Mouse (Mus musculus) left cerebral cortex, postnatal 36 days (tissue): ENCODE measurements around the gene Rnasel. TPM values are rescaled to one million over a fixed set of nuclear protein-coding genes. Genes with fewer than 3 reads are reported as not detected.
A peak's percentile ranks its signal among the peaks of the same experiment; 100 is the strongest.

Source experiments
- DNase-seq, 2 experiments: peaks; one replicate each; pipeline ENCODE4 v3.0.0; 2021 to 2022; ENCODE audit warnings: low spot score in 2 of 2, mixed read lengths in 1 of 2
- intact Hi-C: fragments of 180-260 bp; cut with DNase I; formaldehyde crosslinking; loops from one replicate; pipeline ENCODE4 v1.15.1; 2025
- total RNA-seq, 2 experiments: library from RNA; stranded (reverse); gene quantifications; 2 replicates each; pipeline ENCODE4 v1.2.3; 2021

Rnasel gene
- total RNA-seq, 2 experiments from 2014 or later = 10.1 to 10.6 TPM

DNA sequence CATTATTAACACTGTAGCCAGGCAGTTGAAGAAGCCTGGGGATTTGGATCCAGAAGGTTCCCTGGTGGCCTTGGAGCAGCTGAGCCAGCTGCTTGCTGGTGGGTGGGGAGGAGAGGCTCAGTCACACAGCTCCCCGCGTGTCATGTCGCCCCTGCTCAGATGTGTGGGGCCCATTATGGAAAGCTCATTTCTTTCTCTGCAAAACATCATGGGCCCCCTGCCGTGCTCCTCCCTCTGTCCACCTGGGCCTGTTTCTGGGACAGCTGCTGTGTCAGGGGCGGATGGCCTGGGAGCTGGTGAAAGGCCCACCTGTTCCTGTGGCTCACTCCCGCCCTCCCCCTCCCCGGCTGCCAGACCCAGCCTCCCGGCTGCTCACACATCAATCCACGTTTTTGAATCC lies 16.0 kb upstream of the Rnasel start:
- intact Hi-C loops = no loop called here
- DNase-seq = no peak

DNA sequence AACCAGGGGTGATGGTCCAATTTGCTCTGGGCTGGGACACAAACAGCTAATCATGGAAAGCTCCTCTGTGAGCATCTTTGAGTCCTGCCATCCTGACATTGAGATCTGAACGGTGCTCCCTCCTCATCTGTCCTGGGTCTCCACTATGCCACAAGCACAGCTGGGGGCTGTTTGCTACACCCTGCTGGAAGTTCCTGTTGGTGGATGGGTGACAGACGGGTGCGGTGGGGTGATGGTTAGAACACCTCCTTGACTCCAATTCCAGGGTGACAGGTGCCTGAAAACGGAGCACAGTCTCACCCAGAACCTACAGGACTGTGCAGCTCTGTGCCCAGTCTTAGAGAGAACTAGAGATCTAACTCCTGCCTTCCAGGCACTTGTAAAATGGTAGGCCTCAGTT lies 14.4 kb upstream of the Rnasel start:
- intact Hi-C loops = no loop called here
- DNase-seq = no peak

DNA sequence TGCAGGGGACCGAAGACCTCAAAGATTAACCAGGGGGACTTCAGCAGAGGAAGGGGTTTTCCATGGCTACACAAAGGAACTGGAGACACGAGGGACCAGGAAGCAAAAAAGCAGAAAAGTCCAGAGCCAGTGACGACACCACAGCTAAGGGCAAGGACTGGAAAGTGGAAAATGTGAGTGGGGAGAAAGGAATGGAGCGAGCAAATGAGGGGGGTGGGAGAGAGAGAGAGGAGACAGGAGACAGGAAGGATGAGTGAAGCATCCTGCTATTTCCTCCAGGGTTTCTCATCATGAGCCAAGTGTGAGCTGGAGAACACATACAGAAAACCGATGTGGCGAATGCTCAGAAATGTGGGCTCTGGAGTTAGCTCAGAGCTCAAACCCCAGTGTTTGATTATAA lies 13.1 kb upstream of the Rnasel start:
- intact Hi-C loops = no loop called here
- no peak for DNase-seq

DNA sequence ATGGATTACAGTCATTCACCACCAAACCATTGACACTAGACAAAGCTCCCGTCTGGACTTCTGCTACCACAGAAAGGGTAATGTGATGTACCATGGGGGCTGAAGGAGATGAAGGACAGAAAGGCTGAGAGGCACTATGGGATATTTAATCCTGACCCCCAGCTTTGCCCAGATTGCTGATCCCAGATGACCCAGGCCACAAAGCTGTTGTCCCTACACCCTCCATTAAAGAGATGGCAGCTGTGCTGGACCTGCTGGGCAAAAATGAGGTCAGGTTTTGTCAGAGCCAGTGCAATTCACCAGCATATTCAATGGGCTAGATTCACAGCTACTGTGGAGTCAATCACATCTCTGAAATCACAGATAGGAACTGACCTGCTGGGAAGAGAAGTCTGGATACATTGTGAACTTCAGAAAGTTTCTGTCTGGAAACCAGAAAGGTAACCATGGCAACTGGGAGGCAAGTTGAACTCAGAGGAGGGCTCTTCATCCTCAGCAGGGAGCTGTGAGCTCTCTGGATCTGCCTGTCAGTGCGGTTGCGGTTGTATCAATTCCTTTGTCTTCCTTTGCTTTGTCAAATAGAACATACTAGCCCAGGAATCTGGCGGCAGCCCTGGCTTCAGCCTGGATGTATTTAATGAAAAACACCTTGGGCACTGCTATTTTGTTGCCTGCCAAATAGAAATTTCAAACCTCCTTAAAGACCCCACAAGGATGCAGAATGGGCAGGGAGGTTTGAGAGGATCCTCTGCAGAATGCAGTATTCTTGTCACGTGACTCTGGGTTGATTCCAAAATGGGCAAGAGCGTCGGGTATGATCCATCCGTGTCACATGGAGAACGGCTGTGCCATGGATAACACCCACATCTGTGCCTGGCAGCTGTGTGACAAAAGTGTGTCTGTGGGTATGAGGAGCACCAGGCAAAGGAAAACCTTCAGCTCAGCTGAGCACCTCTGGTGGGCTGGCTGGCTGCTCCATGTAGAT lies 11.8 kb upstream of the Rnasel start:
- intact Hi-C loops = no loop called here
- DNase-seq = no peak

DNA sequence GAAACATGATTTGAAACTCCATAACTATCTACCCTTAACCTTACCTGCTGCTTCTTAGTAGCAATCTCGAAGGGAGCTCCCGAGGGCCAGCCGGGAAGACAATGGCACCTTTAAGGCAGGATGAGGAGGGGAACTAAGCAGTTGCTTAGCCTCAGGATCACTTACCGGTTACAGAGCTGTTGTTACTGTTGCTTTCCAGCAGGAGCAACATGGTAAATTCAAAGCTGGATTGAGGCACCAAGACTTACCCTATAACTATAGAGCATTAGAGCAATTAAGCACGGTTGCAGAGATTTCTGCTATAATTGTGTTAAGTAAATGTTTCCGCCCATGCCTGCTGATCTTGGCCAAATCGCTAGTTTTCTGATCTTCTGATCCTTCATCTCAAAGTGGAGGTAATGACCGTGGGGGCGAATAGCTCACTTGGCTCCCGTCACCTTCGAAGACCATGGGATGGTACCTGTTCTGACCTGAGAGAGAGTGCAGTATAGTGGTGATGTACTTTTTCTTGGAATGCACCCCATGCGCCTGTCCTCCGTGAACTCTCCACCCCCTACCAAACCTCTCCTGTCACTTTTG lies 9.7 kb upstream of the Rnasel start:
- DNase-seq = no peak
- intact Hi-C loops = loop anchor here (5.0 kb wide), 1 partner anchor 72 kb away; no protein-coding TSS in a partner anchor

DNA sequence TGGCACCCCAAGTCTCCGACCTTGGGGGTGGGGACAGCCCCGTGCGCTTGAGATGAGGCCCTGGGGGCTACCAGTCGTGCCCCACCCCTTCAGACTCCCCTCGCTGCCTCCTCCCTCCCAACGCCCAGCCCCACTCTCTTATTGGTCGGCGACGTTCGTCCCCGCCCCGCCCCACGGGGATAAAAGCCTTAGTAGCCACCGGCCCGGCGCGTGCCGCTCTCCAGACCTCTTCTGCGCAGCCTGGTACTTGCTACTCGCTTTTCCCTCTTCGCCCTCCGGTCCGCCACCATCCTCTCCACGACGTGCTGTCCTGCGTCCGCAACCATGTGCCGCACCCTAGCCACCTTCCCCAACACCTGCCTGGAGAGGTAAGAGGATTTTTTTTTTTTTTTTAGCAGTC lies 9.1 kb upstream of the Rnasel start, which contains the start of gene Rgs16:
Rgs16 (plus strand) TSS at position 205 of the 400 bp plus-strand sequence.
- DNase-seq = peak; percentile 58 to 61
- intact Hi-C loops = loop anchor here (5.0 kb wide), 1 partner anchor 73 kb away; no protein-coding TSS in a partner anchor

DNA sequence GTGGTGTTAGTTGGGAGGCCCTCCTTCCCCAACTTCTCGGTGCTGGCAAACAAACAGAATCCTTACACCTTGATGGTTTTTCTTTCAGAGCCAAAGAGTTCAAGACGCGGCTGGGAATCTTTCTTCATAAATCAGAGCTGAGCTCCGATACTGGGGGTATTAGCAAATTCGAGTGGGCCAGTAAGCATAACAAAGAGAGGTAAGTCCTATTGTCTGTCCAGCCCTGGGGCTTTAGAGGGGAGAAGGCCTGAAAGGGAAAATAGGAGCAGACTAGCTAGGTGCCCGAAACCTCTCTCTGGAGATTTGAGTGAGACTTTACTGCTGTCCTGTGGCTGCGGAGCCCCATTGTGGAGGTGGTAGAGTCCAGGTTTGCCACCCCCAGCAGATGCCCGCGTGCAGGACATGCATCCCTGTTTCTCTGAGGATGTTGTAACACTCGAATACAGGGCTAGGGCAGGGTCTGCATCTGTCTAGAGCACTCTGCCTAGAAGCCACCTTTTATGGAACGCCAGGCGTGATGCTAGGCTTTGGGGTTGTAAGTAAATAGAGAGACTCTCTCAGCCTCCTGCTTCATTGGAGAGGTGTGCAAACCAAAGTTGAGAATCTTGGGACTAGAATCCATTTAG lies 8.3 kb upstream of the Rnasel start:
- DNase-seq = no peak
- intact Hi-C loops = loop anchor here (5.0 kb wide), 1 partner anchor 74 kb away; no protein-coding TSS in a partner anchor

DNA sequence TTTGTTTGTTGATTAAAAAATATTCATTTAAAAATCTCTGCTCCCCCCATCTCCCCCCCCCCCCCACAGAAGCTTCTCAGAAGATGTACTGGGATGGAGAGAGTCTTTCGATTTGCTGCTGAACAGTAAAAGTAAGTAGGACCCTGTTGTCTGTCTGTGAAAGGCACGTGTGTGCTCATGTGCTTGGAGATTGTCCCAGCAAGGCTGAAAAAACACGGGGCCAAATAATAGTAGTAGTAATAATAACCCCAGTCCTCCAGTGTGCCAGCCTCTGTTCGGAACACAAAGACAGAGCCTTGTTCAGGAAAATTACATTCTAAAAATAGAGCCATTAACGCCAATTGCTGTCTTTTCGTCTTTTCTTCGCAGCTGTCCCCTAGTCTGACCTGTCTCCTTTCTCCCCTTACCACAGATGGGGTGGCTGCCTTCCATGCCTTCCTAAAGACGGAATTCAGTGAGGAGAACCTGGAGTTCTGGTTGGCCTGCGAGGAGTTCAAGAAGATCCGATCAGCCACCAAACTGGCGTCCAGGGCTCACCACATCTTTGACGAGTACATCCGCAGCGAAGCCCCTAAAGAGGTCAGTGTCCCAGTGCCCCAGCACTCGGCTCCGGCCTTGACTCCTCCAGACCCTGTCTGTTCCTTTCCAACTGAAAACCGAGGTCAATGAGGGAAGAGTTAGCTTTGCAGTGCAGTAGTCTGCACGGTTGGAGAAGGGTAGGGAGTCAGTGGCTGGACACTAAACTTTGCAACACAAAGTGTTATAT lies 7.5 kb upstream of the Rnasel start:
- intact Hi-C loops = loop anchor here (1.0 to 5.0 kb wide), 2 partner anchors 74 to 182 kb away; no protein-coding TSS in a partner anchor
- no peak for DNase-seq

DNA sequence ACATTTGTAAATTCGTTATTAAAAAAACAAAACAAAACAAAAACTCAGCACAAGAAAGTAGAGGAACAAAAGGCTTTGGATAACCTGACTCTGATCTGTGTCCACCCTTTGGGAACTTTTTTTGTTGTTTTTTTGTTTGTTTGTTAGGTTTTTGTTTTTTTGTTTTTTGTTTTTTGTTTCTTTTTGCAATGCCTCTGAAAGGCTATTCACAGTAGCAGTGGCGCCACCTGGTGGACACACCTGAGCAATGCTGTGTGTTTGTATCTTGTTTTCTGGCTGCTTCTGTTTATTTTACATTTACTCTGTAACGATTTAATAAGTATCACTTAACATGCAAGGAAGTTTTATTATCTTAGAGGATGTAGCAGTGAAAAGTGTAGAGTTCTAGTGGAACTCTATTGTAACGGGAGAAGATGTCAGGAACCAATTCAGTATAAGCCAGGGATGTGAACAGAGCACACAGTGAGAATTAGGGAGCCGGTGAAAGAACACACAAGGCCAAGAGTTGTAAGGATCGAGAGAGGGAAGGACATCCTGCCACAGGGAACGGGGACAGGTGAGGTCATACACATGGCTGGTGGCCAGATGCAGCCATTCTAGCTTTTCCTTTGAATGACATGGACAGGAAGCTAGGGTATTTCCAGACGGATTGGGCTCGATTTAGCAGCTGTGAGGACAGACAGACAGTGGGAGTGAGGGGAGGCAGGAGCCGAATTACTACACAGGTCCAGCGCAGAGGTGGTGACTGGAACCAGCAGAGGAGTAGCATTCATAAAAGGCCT lies 6.7 kb upstream of the Rnasel start:
- intact Hi-C loops = loop anchor here (1.0 to 5.0 kb wide), 2 partner anchors 75 to 183 kb away; no protein-coding TSS in a partner anchor
- peak in 1 of 2 experiments; percentile 70 for DNase-seq

DNA sequence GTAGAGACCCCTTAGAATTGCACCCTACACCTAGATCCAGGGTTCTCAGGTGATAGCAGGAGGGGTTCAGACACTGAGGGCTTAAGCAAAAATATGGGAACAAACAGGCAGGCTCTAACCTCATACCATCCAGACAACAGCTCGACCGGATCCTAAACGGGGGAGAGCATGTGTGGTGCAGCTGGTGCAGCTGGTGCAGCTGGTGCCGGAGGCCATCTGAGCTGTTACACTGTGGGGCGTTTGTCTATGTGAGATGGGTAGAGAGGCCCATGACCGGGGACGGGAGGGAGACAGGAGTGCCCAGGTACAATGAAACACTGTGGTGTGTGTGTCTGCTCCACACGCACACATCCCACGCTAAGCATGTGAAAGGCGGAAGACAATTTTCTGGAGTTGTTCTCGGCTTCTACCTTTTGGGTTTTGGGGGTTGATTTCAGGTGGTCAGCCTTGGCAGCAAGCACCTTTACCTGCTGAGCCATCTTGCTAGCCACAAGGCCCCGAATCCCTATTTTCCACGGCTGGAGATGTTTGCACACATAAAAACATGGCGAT lies 3.0 kb upstream of the Rnasel start:
- intact Hi-C loops = loop anchor here (1.0 to 5.0 kb wide), 2 partner anchors 101 to 189 kb away; no protein-coding TSS in a partner anchor
- no peak for DNase-seq

DNA sequence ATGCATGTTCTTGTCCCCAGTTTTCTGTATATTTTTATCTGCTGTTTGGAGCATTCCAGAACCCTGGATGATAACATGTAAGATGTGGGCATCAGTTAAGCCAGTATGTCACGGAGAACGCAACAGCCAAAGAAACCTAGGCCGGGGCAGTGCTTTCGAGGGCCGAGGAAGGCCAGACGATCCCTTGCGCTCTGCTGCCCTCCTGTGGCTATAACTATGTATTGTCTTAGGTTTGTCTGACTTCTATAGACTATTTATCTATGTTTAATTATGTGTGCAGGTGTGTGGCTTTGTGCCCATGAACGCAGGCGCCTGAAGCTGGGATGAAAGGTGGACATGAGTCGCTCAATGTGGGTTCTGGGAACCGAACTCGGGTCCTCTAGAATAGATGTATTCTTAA lies 2.5 kb upstream of the Rnasel start:
- intact Hi-C loops = loop anchor here (1.0 to 5.0 kb wide), 2 partner anchors 101 to 189 kb away; no protein-coding TSS in a partner anchor
- peak in 1 of 2 experiments; percentile 58 for DNase-seq

DNA sequence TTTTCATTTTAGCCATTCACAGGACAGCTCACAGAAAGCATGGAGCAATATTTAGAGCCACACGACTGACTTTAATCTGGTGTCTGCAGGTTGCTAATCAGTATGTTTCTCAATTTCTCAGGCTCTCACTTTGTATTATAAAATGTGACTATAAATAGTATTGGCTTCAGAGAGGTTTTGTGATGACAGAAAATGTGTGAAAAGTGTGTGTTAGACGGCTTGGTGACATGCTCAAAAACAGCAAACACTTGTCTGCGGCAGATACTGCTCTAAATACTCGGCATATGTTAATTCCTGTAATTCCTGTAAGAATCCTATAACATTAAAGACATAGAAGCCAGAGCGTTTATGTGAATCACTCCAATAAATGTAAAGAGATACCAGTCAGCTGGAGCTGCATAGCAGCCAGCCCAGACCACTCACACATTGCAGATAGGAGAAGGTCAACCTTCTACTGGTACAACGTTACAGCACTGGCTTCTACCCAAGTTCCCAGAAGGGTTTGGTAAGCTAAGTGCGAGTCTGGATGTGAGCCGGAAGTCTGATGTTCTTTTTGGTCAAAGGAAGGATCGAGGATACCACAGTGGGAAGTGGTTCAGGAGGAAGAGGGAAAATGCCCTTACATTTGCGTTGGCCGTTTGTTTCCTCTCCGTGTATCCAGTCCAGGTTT lies 1.2 kb upstream of the Rnasel start:
- intact Hi-C loops = loop anchor here (2.0 to 5.0 kb wide), 2 partner anchors 99 to 433 kb away; no protein-coding TSS in a partner anchor
- no peak for DNase-seq

DNA sequence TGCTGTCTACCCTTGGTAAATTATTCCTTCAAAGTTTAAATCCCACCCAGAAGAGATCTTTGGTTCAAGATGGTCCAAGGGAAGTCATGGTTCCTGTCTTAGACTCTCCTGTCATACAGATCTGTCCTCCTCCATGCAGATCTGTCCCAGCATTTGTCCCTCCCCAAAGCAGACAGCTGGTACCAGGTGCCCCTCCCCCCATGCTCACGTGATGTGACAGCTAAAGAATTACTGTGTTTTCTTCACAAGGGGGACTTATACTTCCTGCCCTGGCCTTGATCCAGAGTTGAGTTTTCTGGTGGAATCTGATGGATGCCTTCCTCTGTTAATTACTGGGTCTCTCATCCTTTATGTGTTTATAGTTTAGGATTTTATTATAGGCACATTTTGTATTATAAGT lies 677 bp upstream of the Rnasel start:
- no peak for DNase-seq
- intact Hi-C loops = loop anchor here (2.0 to 5.0 kb wide), 2 partner anchors 99 to 432 kb away; no protein-coding TSS in a partner anchor

DNA sequence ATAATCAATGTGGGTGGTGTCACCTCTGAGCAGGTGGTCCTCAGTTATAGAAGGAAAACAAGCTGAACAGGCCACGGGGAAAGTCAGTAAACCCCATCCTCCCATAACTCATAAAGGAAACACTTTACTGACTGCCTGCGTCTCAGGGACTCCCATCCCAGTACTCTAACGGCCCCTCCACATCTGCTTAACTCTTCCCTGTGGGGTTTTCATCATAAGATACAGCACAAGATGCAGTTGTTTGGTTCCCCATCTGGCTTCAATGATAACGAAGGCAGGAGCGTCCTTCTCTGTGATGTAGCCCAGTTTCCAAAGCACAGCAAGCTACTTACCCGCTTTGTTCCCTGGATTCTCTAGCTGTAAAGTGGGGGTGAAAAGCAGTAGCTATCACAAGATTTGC lies 828 bp downstream of the Rnasel start:
- DNase-seq = no peak
- intact Hi-C loops = loop anchor here (5.0 kb wide), 1 partner anchor 57 kb away; no protein-coding TSS in a partner anchor

DNA sequence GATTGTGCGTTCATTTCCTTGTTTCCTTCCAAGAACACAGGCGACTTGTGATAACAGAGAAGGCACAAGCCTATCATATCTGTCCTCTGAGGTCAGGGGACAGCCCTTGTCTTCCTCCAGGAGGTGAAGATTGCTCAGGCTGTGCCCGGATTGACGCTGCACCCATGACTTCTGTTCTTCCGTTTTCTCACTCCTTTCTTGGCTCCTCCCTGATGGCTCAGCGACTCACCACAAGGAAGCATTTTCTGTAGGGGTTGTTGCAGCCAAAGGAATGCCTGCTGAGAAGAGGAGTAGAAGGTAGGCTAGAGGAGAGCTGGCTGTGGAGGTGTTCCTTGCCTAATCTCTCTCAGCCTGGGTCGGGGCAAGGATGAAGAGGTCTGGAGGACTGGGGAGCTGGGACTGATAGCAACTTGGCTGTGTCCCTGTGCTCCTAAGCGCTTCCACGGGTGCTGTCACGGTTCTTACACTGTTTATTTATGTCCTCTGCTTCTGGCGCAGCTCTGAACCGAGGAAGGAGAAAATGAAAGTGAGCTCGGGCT lies 2.6 kb downstream of the Rnasel start:
- DNase-seq = peak; percentile 46
- intact Hi-C loops = loop anchor here (5.0 kb wide), 1 partner anchor 55 kb away; no protein-coding TSS in a partner anchor

DNA sequence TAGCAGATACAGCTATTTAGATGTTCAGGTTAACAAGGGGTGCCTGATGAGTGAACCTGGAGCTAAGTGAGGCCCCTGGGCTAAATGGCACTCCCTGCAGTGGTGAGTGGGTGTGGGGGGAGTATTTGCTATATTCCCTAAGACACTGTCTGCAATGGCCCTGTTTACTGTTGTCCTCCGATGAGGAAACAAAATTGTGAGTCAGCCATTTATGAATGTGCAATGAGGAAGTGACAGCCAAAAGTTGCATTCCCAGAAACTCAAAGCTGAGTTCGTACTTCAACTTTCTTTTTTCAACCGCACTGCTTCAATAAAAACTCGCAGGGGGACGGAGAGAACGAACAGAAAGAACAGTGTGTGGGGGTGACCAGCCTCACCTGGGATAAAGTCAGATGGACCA lies 3.3 kb downstream of the Rnasel start:
- intact Hi-C loops = loop anchor here (5.0 kb wide), 1 partner anchor 55 kb away; no protein-coding TSS in a partner anchor
- DNase-seq = no peak
